Mouse (Mus musculus): ENCODE measurements around the gene Rybp. TPM values are rescaled to one million over a fixed set of nuclear protein-coding genes. Genes with fewer than 3 reads are reported as not detected.

Gene Rybp
- polyA plus RNA-seq, 1 experiment from 2014 or later, result 16.7 TPM

GRCm38 (mm10) chr6:100187821-100188220 lies 99.5 kb downstream of the Rybp start:
- Histone ChIP-seq H3K9me3 (replicated peaks; ENCODE audit: control insufficient read depth, low read length) (no peaks in the 10 kb centered on the region), H3K4me1 (ENCODE audit: control insufficient read depth, insufficient read depth, low read length) (no peaks in the 10 kb centered on the region), H3K4me3 (ENCODE audit: low read depth, low read length) (no peak overlapping the region), H3K9ac (ENCODE audit: low read length) (no peak overlapping the region), H3K4me2 (ENCODE audit: low read length) (no peak overlapping the region), H3K27me3 (replicated peaks; ENCODE audit: control insufficient read depth, insufficient read depth, low read length) (no peaks in the 10 kb centered on the region), H3K27ac (ENCODE audit: low read depth, low read length) (no peak overlapping the region), H3K36me3 (ENCODE audit: control insufficient read depth, insufficient read depth, low read length) (no peaks in the 10 kb centered on the region)
- ATAC-seq (no peak), DNase-seq (ENCODE audit: low spot score) (no peak)
- WGBS, result 84% methylated on average over 6 of the region's 6 CpGs

GRCm38 (mm10) chr6:100186789-100187188 lies 100.5 kb downstream of the Rybp start:
- no peak for ATAC-seq
- WGBS, result 89% methylated on average over 11 of the region's 11 CpGs
- no peaks in the 10 kb centered on the region for H3K27me3 ChIP-seq (replicated peaks; ENCODE audit: control insufficient read depth, insufficient read depth, low read length)
- no peak overlapping the region for H3K9ac ChIP-seq (ENCODE audit: low read length)
- no peak overlapping the region for H3K4me3 ChIP-seq (ENCODE audit: low read depth, low read length)
- no peak overlapping the region for H3K4me2 ChIP-seq (ENCODE audit: low read length)
- no peak overlapping the region for H3K27ac ChIP-seq (ENCODE audit: low read depth, low read length)
- H3K4me1 ChIP-seq (ENCODE audit: control insufficient read depth, insufficient read depth, low read length), result no peaks in the 10 kb centered on the region
- H3K36me3 ChIP-seq (ENCODE audit: control insufficient read depth, insufficient read depth, low read length), result no peaks in the 10 kb centered on the region
- DNase-seq (ENCODE audit: low spot score), result no peak
- H3K9me3 ChIP-seq (replicated peaks; ENCODE audit: control insufficient read depth, low read length), result no peaks in the 10 kb centered on the region

- Histone ChIP-seq H3K4me3 (ENCODE audit: low read depth, low read length) (no peak overlapping the region), H3K36me3 (ENCODE audit: control insufficient read depth, insufficient read depth, low read length) (no peaks in the 10 kb centered on the region), H3K27ac (ENCODE audit: low read depth, low read length) (no peak overlapping the region), H3K27me3 (replicated peaks; ENCODE audit: control insufficient read depth, insufficient read depth, low read length) (no peaks in the 10 kb centered on the region), H3K9ac (ENCODE audit: low read length) (no peak overlapping the region), H3K9me3 (replicated peaks; ENCODE audit: control insufficient read depth, low read length) (no peaks in the 10 kb centered on the region), H3K4me1 (ENCODE audit: control insufficient read depth, insufficient read depth, low read length) (no peaks in the 10 kb centered on the region), H3K4me2 (ENCODE audit: low read length) (no peak overlapping the region)
- 8% methylated on average over 1 of the region's 1 CpGs for WGBS
- ATAC-seq (no peak), DNase-seq (ENCODE audit: low spot score) (no peak)
Observed at GRCm38 (mm10) chr6:100185524-100185923, 101.8 kb downstream of the Rybp start.

- Histone ChIP-seq H3K4me1 (ENCODE audit: control insufficient read depth, insufficient read depth, low read length) (peaks cover 4% of the 10 kb centered on the region; the same call in 1 of the 2 replicates), H3K9ac (ENCODE audit: low read length) (no peak overlapping the region), H3K36me3 (ENCODE audit: control insufficient read depth, insufficient read depth, low read length) (no peaks in the 10 kb centered on the region), H3K27ac (ENCODE audit: low read depth, low read length) (no peak overlapping the region), H3K27me3 (replicated peaks; ENCODE audit: control insufficient read depth, insufficient read depth, low read length) (no peaks in the 10 kb centered on the region), H3K9me3 (replicated peaks; ENCODE audit: control insufficient read depth, low read length) (no peaks in the 10 kb centered on the region), H3K4me2 (ENCODE audit: low read length) (no peak overlapping the region), H3K4me3 (ENCODE audit: low read depth, low read length) (no peak overlapping the region)
- ATAC-seq (no peak), DNase-seq (ENCODE audit: low spot score) (no peak)
- whole genome bisulfite sequencing, result 71% methylated on average over 3 of the region's 3 CpGs
Observed at GRCm38 (mm10) chr6:100183344-100183743, 103.9 kb downstream of the Rybp start.

DNA sequence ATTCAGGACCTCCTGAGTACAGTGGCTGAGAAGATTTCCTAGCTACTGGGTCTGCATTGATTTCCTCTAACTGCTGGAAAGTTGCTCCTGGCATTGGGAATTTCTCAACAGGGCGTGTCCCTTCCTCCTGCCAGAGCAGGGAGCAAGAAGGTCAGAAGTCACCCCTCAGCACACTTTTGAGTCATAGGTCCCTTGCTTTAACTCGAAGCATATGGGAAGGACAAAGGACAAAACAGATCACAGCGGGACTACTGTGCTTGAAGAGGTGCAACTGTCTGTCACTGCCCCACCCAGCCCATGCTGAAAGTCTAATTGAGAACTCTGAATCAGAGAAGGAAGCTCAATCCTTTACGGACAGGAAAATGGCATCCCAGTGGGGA lies 106.4 kb downstream of the Rybp start:
- H3K27ac ChIP-seq (ENCODE audit: low read depth, low read length), result no peak overlapping the region
- 71% methylated on average over 4 of the region's 4 CpGs for WGBS
- peaks cover 4% of the 10 kb centered on the region; the same call in 1 of the 2 replicates for H3K4me1 ChIP-seq (ENCODE audit: control insufficient read depth, insufficient read depth, low read length)
- no peak overlapping the region for H3K9ac ChIP-seq (ENCODE audit: low read length)
- H3K36me3 ChIP-seq (ENCODE audit: control insufficient read depth, insufficient read depth, low read length), result no peaks in the 10 kb centered on the region
- ATAC-seq (no peak), DNase-seq (ENCODE audit: low spot score) (no peak)
- no peak overlapping the region for H3K4me3 ChIP-seq (ENCODE audit: low read depth, low read length)
- H3K27me3 ChIP-seq (replicated peaks; ENCODE audit: control insufficient read depth, insufficient read depth, low read length), result no peaks in the 10 kb centered on the region
- H3K4me2 ChIP-seq (ENCODE audit: low read length), result no peak overlapping the region
- no peaks in the 10 kb centered on the region for H3K9me3 ChIP-seq (replicated peaks; ENCODE audit: control insufficient read depth, low read length)

DNA sequence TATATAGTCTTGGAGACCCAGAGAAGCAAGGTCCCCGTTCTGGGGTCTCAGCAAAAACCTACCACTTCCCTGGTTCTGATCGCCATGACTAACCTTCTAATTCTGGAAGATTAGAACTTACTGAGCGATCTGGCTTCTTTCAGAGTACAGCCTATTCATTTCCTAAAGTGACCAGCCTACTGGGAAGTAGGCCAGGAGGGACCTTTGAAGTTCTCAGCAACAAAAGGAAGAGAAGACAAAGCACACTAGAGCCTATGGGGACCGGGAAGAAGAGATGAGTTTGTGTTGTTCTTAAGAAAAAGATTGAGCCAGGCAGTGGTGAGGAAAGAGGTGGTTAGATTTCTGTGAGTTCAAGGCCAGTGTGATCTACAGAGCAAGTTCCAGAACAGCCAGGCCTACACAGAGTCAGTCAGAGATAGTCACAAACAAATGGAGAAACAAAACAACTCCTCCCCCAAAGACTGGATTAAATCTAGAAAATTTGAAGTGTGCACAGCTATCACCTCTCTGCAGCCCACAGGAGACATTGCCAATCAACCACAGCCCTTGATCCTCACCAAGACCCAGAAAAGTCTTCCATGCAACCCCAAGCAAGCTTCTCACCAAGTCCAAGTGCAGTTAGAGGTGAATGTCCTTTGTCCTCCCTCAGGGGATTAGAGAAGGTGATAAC lies 106.9 kb downstream of the Rybp start:
- no peak overlapping the region for H3K4me3 ChIP-seq (ENCODE audit: low read depth, low read length)
- H3K9me3 ChIP-seq (replicated peaks; ENCODE audit: control insufficient read depth, low read length), result no peaks in the 10 kb centered on the region
- ATAC-seq (no peak), DNase-seq (ENCODE audit: low spot score) (no peak)
- no peak overlapping the region for H3K27ac ChIP-seq (ENCODE audit: low read depth, low read length)
- H3K27me3 ChIP-seq (replicated peaks; ENCODE audit: control insufficient read depth, insufficient read depth, low read length), result no peaks in the 10 kb centered on the region
- H3K4me1 ChIP-seq (ENCODE audit: control insufficient read depth, insufficient read depth, low read length), result peaks cover 4% of the 10 kb centered on the region; the same call in 1 of the 2 replicates
- no peak overlapping the region for H3K4me2 ChIP-seq (ENCODE audit: low read length)
- 48% methylated on average over 4 of the region's 4 CpGs for WGBS
- H3K9ac ChIP-seq (ENCODE audit: low read length), result no peak overlapping the region
- no peaks in the 10 kb centered on the region for H3K36me3 ChIP-seq (ENCODE audit: control insufficient read depth, insufficient read depth, low read length)

GRCm38 (mm10) chr6:100178830-100179229 lies 108.5 kb downstream of the Rybp start:
- no peak overlapping the region for H3K27ac ChIP-seq (ENCODE audit: low read depth, low read length)
- no peak overlapping the region for H3K9ac ChIP-seq (ENCODE audit: low read length)
- ATAC-seq, result no peak
- DNase-seq (ENCODE audit: low spot score), result no peak
- H3K4me2 ChIP-seq (ENCODE audit: low read length), result no peak overlapping the region
- H3K4me3 ChIP-seq (ENCODE audit: low read depth, low read length), result no peak overlapping the region
- peaks cover 4% of the 10 kb centered on the region; the same call in 1 of the 2 replicates for H3K4me1 ChIP-seq (ENCODE audit: control insufficient read depth, insufficient read depth, low read length)
- no peaks in the 10 kb centered on the region for H3K27me3 ChIP-seq (replicated peaks; ENCODE audit: control insufficient read depth, insufficient read depth, low read length)
- H3K36me3 ChIP-seq (ENCODE audit: control insufficient read depth, insufficient read depth, low read length), result no peaks in the 10 kb centered on the region
- H3K9me3 ChIP-seq (replicated peaks; ENCODE audit: control insufficient read depth, low read length), result no peaks in the 10 kb centered on the region
- 89% methylated on average over 3 of the region's 3 CpGs for WGBS
